8 mouse cellular contexts compared by ENCODE assay signal in the genomic region with DNA sequence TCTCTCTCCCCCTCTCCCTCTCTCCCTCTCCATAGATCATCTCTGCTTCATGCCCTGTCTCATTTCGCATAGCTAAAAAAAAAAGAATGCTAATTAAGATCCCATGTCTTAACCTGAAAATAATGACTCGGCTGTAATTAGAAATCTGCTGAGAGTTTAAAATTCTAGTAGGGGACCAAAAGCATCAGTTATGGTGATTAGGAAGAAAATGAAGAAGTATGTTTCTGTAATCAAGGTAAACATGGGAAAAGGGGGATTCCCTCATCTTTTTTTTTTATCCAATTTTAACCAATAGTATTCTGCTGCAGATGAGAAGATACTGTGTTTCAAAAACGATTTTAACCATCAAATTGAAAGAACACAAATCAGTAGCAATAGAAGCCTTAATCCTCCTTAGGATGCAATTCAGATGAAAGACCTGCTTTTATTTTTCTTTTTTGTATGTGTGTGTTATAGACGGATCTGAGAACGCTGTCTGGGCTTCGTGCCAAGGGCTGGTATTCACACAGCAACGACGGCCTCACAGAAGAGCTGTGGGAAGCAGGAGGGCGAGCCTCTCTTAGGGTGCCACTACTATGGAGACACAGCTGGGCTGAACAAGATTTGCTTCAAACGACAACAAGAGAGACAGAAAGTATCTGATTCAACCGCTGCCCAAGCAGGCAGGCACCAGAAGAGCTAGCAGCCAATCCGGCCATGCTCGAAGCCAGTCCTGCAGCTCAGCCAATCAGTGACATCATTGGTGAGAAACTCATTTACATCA.
DNase-seq lines count a peak whose midpoint lies in the region; ATAC-seq lines count a peak whose summit lies in the region.

No protein-coding gene starts in this region.

- DNase-seq in ovary, adult 18-20 months (ENCODE audit: low spot score): peak; percentile 8
- DNase-seq in ovary, postnatal 10 days (ENCODE audit: low spot score): no peak
- DNase-seq in forebrain, embryonic 11.5 days (ENCODE audit: low spot score): peak; percentile 89
- peak; percentile 10 for DNase-seq in hindbrain, embryonic 10.5 days (ENCODE audit: low spot score)
- peak; percentile 86 to 89 for DNase-seq in layer of hippocampus, postnatal 10 days (ENCODE audit: low spot score in 2 of 2)
- peak; percentile 81 to 86 for DNase-seq in right cerebral cortex, postnatal 36 days (ENCODE audit: low spot score in 2 of 2)

- peak overlapping the region; percentile 42; the same call in 1 of the 2 replicates for H3K4me2 ChIP-seq in forebrain, embryonic 11.5 days (ENCODE audit: low read depth, low read length, severe bottlenecking)

- no peaks in the 10 kb centered on the region for H3K36me3 ChIP-seq in forebrain, embryonic 11.5 days (ENCODE audit: control insufficient read depth, insufficient read depth, low read length)
- no peaks in the 10 kb centered on the region for H3K36me3 ChIP-seq in hindbrain, embryonic 10.5 days

- ATAC-seq in forebrain, embryonic 11.5 days (replicated peaks; ENCODE audit: low FRiP score): peak; percentile 94
- ATAC-seq in megakaryocyte progenitor cell, adult 5-6 weeks (replicated peaks; ENCODE audit: poor library complexity): peak; percentile 75
- ATAC-seq in inflammation-experienced regulatory T-cells, adult 6 months: no peak

- H3K9me3 ChIP-seq in forebrain, embryonic 11.5 days (ENCODE audit: control insufficient read depth, low read length): no peaks in the 10 kb centered on the region
- H3K9me3 ChIP-seq in hindbrain, embryonic 10.5 days: no peaks in the 10 kb centered on the region

- peak overlapping the region; percentile 17; the same call in 1 of the 2 replicates for H3K9ac ChIP-seq in forebrain, embryonic 11.5 days (ENCODE audit: low read length)

- H3K27me3 ChIP-seq in forebrain, embryonic 11.5 days (ENCODE audit: control insufficient read depth, insufficient read depth, low read length): no peaks in the 10 kb centered on the region
- H3K27me3 ChIP-seq in hindbrain, embryonic 10.5 days (ENCODE audit: insufficient read depth, poor library complexity, severe bottlenecking): no peaks in the 10 kb centered on the region

- 15% methylated on average over 13 of the region's 13 CpGs for WGBS in forebrain, embryonic 11.5 days
- 52% methylated on average over 13 of the region's 13 CpGs for WGBS in hindbrain, embryonic 10.5 days

- H3K4me3 ChIP-seq in forebrain, embryonic 11.5 days (ENCODE audit: low read depth, low read length): peak overlapping the region; percentile 10; the same call in 1 of the 2 replicates
- H3K4me3 ChIP-seq in hindbrain, embryonic 10.5 days: peak overlapping the region; percentile 20; the same call in 1 of the 2 replicates

- H3K4me1 ChIP-seq in forebrain, embryonic 11.5 days (replicated peaks; ENCODE audit: control insufficient read depth, insufficient read depth, low read length): peaks cover 17% of the 10 kb centered on the region; the same call in 1 of the 2 replicates
- peaks cover 33% of the 10 kb centered on the region for H3K4me1 ChIP-seq in hindbrain, embryonic 10.5 days (replicated peaks)

- H3K27ac ChIP-seq in forebrain, embryonic 11.5 days (ENCODE audit: low read depth, low read length): peak overlapping the region; percentile 96
- H3K27ac ChIP-seq in hindbrain, embryonic 10.5 days: peak overlapping the region; percentile 79
